Mouse (Mus musculus): ENCODE results near the gene Tlx1.

Gene Tlx1

GRCm38 (mm10) chr19:45150490-45151181 is at the start of gene Tlx1:
Gene Tlx1, plus strand, starts transcription at chr19:45150680.
- no peak for DNase-seq (ENCODE audit: low read depth, low spot score)

GRCm38 (mm10) chr19:45105591-45105990 is 44.9 kb upstream of the Tlx1 start:
- DNase-seq (ENCODE audit: low read depth, low spot score): no peak

DNA sequence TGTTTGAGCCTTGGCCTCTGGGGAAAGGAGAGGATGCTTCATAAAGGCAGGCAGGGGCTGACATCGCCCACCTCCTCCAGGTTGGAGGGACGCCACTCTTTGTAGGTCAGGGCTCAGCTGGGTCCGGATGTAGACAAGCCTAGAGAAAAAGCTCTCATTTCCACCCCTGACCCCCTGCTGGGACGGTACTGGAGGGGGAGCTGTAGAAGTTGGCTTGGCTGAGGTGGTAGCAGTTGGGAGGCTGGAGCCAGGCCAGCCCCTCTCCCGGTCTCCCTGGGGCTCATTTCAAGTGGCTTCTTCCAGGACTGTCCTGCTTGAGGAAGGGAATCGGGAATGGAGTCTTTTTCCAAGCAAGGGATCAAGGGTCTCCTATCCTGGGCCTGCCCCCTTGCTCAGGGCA is 43.8 kb upstream of the Tlx1 start:
- no peak for DNase-seq (ENCODE audit: low read depth, low spot score)

- DNase-seq (ENCODE audit: low read depth, low spot score): no peak
Observed at GRCm38 (mm10) chr19:45110681-45111080, 39.8 kb upstream of the Tlx1 start.

- no peak for DNase-seq (ENCODE audit: low read depth, low spot score)
Observed at GRCm38 (mm10) chr19:45112444-45112843, 38.0 kb upstream of the Tlx1 start.

DNA sequence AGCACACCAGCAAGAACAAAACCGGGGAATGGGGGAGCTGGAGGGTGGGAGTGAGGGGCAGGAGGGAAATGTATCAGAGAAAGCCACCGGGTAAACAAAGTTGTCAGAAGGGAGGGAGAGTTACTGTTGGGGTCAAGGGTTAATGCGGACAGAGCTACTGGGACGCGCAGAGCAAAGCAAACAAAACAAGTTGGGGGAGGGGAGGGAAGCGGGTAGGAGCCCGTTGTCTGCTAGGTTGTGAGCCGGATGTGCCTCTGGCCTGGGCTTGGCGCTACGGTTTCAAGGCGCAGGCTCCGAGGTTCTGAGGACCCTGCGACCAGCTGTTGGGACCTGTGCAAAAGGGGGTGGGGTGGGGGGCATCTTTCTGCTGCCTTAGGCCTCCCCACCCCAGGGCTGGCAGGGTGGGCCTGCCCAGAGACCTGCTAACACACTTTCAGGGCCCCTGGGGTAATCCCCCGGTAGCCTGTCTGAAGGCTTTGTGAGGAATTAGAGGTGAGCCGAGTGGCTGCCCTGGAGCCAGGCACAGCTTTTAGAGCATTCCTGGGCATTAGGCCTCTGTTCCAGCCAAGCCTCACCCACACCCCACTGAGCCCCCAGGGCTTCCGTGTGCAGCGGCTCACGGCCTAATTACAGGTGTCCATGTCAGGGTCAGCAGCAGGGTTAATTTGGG is 36.6 kb upstream of the Tlx1 start:
- DNase-seq (ENCODE audit: low read depth, low spot score): no peak

DNA sequence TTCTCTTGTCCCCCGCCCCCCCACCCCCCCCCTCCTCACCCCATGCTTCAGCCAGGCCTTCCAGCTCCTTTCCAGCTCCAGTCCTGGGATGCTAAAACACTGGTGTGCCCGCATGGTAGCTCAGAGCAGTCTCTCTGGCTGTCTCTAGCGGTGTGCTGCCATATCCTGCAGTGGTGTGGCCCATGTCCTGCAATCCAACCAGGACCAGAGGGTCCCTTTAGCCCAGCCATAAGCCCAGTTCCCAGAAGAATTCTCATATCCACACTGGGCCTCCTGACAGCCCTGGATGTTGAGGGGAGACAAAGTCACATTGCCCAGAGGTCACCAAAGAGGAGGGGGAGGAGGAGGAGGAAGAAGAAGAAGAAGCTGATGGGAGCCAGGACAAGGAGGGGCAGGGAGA is 35.7 kb upstream of the Tlx1 start:
- no peak for DNase-seq (ENCODE audit: low read depth, low spot score)

- peak; percentile 13 for DNase-seq (ENCODE audit: low read depth, low spot score)
Observed at GRCm38 (mm10) chr19:45116798-45117197, 33.7 kb upstream of the Tlx1 start.

GRCm38 (mm10) chr19:45131966-45132628 is 18.4 kb upstream of the Tlx1 start:
- DNase-seq (ENCODE audit: low read depth, low spot score): no peak

GRCm38 (mm10) chr19:45142531-45142930 is 7.9 kb upstream of the Tlx1 start:
- no peak for DNase-seq (ENCODE audit: low read depth, low spot score)

- DNase-seq (ENCODE audit: low read depth, low spot score): no peak
Observed at GRCm38 (mm10) chr19:45143214-45143895, 7.1 kb upstream of the Tlx1 start.

DNA sequence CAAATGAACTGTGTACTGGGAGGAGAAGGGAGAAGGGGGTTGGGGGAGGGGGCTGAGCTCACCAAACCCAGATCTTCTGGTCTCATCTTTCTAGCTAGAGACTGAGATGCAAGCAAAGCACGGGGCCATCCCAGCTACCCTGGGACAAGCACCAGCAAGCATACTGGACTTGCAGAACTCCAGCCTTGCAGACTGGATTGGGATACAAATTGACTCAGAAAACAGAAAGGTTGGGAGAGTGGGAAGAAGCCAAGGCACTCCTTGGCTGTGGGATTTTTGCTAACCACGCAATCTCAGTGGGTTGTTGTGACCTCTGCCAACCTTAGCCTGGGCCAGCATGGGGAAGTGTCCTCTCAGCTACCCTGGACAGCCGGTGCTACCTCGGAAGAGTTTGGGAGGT is 3.4 kb upstream of the Tlx1 start:
- no peak for DNase-seq (ENCODE audit: low read depth, low spot score)

GRCm38 (mm10) chr19:45151361-45152182 is 1.1 kb downstream of the Tlx1 start:
- no peak for DNase-seq (ENCODE audit: low read depth, low spot score)

DNA sequence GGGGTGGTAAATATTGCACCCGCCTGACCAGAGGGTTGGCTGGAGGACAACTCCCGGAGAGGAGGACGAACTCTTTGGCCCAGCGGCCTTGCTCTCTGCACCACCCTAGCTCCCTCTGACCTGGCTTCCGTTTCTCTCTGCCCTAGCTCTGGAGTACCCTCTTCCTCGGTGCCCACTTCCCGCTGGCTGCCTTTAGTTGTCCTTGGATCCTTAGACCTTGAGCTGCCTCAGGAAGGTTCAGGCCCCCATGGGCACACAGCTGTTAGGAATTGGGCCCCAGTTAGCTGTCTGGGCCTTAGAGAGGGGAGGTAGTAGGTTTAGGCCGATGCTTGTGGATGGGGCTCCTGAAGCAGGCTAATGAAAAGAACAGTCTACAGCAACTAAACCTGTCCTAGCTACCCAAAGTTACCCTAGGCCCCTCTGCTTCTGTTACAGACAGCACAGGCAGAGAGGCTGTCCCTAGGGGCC is 1.7 kb downstream of the Tlx1 start:
- no peak for DNase-seq (ENCODE audit: low read depth, low spot score)

DNA sequence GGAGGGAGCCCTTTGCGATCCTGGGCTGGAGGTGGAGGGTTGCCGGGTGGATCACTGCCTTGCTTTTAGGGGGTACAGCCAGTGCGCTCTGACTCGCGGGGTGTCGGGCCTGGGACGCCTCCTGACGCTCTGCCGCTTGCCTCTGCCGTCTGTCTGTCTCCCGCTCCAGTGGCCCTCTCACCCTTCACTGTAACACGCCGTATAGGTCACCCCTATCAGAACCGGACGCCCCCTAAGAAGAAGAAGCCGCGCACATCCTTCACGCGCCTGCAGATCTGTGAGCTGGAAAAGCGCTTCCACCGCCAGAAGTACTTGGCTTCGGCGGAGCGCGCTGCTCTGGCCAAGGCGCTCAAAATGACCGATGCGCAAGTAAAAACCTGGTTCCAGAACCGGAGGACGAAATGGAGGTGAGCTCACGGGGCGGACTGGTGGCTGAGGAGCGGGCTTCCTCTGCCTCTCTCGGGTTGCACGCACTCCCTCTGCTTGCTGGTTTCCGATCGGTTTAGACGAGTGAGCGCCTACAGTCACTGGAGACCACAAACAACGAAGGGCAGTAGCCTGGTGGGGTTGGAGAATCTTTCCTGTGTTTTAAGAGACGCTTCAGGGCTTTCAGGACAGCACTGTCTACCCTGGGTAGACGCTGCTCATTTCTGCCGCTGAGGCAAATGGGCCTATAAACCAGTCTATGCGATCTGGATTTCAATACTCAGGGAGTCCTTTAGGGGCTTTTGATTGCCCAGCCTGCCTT is 3.0 kb downstream of the Tlx1 start:
- DNase-seq (ENCODE audit: low read depth, low spot score): no peak

DNA sequence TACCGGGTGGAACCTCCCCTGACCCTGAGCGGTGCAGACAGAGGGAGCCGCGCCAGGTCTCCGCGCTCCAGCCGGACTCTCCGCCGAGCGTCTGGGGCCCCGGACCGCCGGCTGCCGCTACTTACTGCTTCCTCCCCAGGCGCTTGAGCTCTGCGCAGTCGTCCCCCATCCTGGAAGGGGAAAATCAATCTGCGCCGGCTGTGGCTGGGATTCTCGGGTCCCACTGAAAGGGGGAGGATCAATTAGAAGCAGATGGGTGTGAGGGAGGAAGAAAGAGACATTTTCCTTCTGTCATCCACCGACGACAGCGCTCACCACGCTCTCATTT is 3.5 kb downstream of the Tlx1 start:
- no peak for DNase-seq (ENCODE audit: low read depth, low spot score)

GRCm38 (mm10) chr19:45154521-45154920 is 4.0 kb downstream of the Tlx1 start:
- no peak for DNase-seq (ENCODE audit: low read depth, low spot score)

GRCm38 (mm10) chr19:45155141-45155790 is 4.8 kb downstream of the Tlx1 start:
- no peak for DNase-seq (ENCODE audit: low read depth, low spot score)

DNA sequence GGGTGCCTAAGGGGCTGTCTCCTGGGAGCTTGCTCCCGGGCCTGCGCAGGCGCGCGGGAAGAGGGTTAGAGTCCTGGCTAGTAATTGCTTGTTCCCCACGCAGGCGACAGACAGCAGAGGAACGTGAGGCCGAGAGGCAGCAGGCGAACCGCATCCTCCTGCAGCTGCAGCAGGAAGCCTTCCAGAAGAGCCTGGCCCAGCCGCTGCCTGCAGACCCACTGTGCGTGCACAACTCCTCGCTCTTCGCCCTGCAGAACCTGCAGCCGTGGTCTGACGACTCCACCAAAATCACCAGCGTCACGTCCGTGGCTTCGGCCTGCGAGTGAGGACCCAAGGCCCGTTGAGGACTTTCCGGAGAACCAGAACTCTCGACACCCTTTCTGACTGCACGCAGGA is 5.3 kb downstream of the Tlx1 start:
- DNase-seq (ENCODE audit: low read depth, low spot score): no peak

GRCm38 (mm10) chr19:45156381-45156780 is 5.9 kb downstream of the Tlx1 start:
- DNase-seq (ENCODE audit: low read depth, low spot score): no peak

Data from skeletal muscle tissue, adult 2 months (tissue).